Mouse (Mus musculus): ENCODE results near the gene Rdh5.

GRCm38 (mm10) chr10:128922822-128923012 is at the start of gene Rdh5:
- TF ChIP-seq CTCF (conservative IDR thresholded peaks at IDR 0.05; ENCODE audit: low read length), result no peak
- no peak for TF ChIP-seq POU5F1 (IDR thresholded peaks at IDR 0.05; ENCODE audit: borderline replicate concordance, low read length)

Data from E14TG2a.4 (cell line).